Mouse (Mus musculus) kidney, embryonic 15.5 days (tissue): ENCODE measurements around the gene Gcgr. TPM values are rescaled to one million over a fixed set of nuclear protein-coding genes. Genes with fewer than 3 reads are reported as not detected.

ENCODE experiments used
- ATAC-seq: fragments of 200-750 bp; cut with Nextera tagmentation; replicated peaks from 2 replicates; pipeline ENCODE4 v1.8.0; 2017; ENCODE audit warnings: moderate TSS enrichment; ENCODE audit not compliant: low FRiP score
- H3K27ac ChIP-seq: fragments of 300-500 bp; sonication (generic); 2 replicates; pipeline ENCODE4 v1.5.1; 2015; ENCODE audit warnings: mild to moderate bottlenecking, inconsistent platforms
- H3K27me3 ChIP-seq: fragments of 300-500 bp; sonication (generic); 2 replicates; pipeline ENCODE4 v1.6.1; 2015; ENCODE audit warnings: inconsistent platforms
- H3K36me3 ChIP-seq: fragments of 300-500 bp; sonication (generic); 2 replicates; pipeline ENCODE4 v1.6.1; 2015; ENCODE audit warnings: inconsistent platforms
- H3K4me1 ChIP-seq: fragments of 300-500 bp; sonication (generic); 2 replicates; pipeline ENCODE4 v1.6.1; 2015; ENCODE audit warnings: inconsistent platforms
- H3K4me2 ChIP-seq: fragments of 300-500 bp; sonication (generic); 2 replicates; pipeline ENCODE4 v1.6.1; 2015; ENCODE audit warnings: moderate library complexity, mild to moderate bottlenecking, inconsistent platforms
- H3K4me3 ChIP-seq: fragments of 300-500 bp; sonication (generic); replicated peaks from 2 replicates; pipeline ENCODE4 v1.5.1; 2015; ENCODE audit warnings: mild to moderate bottlenecking, inconsistent platforms
- H3K9ac ChIP-seq: fragments of 300-500 bp; sonication (generic); 2 replicates; pipeline ENCODE4 v1.6.1; 2015; ENCODE audit warnings: mild to moderate bottlenecking, inconsistent platforms
- H3K9me3 ChIP-seq: fragments of 300-500 bp; sonication (generic); replicated peaks from 2 replicates; pipeline ENCODE4 v1.6.1; 2016; ENCODE audit warnings: inconsistent platforms
- WGBS: fragments of 180-500 bp; shearing (Covaris S2); methylation state at CpG from one replicate; pipeline ENCODE4 v1.1.7; 2015; ENCODE audit warnings: mixed read lengths; 5-methylcytosine and 5-hydroxymethylcytosine counted together
- polyA plus RNA-seq: library from polyadenylated mRNA; unstranded; fragments of >200 nt; fragmentation: Nextera tagmentation; extraction: Ambion mirVana; gene quantifications from 2 replicates; pipeline ENCODE4 v1.2.1, GENCODE M21; 2015

Gcgr gene
- polyA plus RNA-seq, 1 experiment from 2014 or later, result 2.4 TPM

GRCm38 (mm10) chr11:120575046-120575445 is 44.5 kb downstream of the Gcgr start:
- ATAC-seq, result no peak
- no peaks in the 10 kb centered on the region for H3K27me3 ChIP-seq
- H3K4me1 ChIP-seq, result peaks cover 58% of the 10 kb centered on the region
- H3K4me3 ChIP-seq, result no peak overlapping the region; the same call in 1 of the 2 replicates
- peaks cover 43% of the 10 kb centered on the region for H3K36me3 ChIP-seq
- WGBS, result 66% methylated on average over 2 of the region's 2 CpGs
- H3K9me3 ChIP-seq, result no peaks in the 10 kb centered on the region
- H3K27ac ChIP-seq, result peak overlapping the region; percentile 45; the same call in 1 of the 2 replicates
- H3K4me2 ChIP-seq, result no peak overlapping the region
- H3K9ac ChIP-seq, result no peak overlapping the region

DNA sequence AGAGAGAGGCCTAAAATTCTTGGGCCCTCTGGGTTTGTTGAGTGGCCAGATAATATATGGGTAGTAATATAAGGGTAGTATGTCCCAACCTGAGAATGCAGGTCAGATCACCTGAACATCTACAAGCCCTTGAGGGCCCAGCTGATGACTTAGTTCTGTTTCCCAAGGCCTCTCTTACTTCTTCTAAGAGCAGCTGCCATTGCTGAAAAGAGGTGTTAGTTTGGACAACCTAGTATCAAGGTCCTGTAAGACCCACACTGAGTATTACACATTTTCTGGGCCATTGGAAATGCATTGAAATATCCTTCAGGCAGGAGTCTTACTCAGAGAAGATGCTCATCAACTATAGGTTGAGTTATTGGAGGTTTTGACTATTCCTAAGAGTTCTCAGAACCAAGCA is 45.4 kb downstream of the Gcgr start:
- H3K27ac ChIP-seq, result peak overlapping the region; percentile 94; the same call in 1 of the 2 replicates

DNA sequence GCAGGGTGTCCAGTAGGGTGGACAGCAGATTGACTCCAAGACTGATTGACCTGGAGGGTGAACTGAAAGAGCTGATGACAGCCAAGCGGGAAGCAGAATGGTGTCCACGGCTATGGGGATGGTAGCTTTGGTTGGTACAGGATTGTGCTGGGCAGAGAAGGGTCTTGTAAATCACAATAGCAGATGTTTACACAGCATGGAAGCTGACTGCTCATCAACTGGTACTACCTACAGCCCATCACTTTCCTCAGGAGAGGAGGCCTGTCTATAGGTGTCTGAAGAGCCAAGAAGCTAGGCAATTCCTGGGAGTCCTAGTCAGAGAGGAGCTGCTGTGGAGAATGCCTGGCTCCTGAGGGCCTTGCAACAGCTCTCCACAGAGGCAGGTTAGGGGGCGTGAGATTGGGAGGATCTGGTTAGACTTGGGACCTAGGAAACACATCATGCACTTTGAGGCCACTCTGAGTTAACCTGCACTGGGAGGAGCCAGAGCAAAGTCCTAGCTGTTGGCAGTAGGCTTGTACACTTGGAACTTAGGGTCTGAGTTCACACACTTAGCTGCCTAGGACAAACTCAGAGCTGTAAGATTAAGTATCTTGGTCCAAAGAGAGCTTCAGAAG is 46.0 kb downstream of the Gcgr start:
- H3K36me3 ChIP-seq, result peaks cover 29% of the 10 kb centered on the region
- H3K9ac ChIP-seq, result no peak overlapping the region
- peaks cover 50% of the 10 kb centered on the region for H3K4me1 ChIP-seq
- no peak for ATAC-seq
- 84% methylated on average over 3 of the region's 3 CpGs for WGBS
- no peaks in the 10 kb centered on the region for H3K9me3 ChIP-seq
- no peak overlapping the region for H3K4me2 ChIP-seq
- no peaks in the 10 kb centered on the region for H3K27me3 ChIP-seq
- H3K27ac ChIP-seq, result peak overlapping the region; percentile 94
- H3K4me3 ChIP-seq, result no peak overlapping the region

More for the DNA sequence above, 45.4 kb downstream of the Gcgr start:
- no peak overlapping the region for H3K4me3 ChIP-seq
- H3K4me2 ChIP-seq, result no peak overlapping the region
- H3K9ac ChIP-seq, result no peak overlapping the region
- H3K27me3 ChIP-seq, result no peaks in the 10 kb centered on the region
- H3K4me1 ChIP-seq, result peaks cover 55% of the 10 kb centered on the region
- ATAC-seq, result no peak
- no peaks in the 10 kb centered on the region for H3K9me3 ChIP-seq
- peaks cover 35% of the 10 kb centered on the region for H3K36me3 ChIP-seq

DNA sequence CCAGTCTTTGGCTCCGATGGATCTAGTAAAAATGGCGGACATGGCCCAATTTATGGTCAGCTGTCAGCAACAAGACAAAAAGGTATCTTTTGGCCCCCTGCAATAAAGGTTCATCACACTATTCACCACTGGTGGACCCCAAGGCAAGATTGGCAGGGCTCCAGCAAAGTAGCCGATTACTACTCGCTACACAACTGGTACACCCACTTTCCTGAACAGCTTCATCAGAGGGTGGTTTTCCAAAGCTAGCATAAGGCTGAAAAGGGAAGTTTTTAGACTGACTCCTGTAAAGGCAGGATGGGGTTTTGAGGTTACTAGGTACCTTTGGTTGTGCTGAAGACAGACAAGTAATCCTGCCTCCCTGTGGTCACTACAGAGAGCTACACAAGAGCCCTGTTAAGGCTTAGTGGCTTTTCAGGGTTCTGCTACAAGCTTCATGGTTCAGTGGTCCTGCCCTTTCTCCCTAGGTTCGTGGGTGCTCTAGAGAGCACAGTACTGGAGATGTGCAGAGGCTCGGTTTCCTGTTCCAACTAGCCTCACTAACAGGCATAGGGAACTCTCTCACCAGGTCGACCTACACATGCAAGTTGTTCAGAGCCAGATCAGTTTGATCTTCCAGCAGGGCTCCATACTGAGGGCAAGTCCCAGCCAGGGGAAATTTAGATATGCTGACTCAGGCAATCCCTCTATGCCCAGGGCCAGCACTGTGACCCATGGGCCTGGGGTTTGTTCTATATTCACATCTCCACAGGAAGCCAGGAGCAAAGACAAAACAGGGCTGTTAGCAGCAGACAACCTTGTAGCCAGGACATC is 46.9 kb downstream of the Gcgr start:
- Histone ChIP-seq H3K4me1 (peaks cover 53% of the 10 kb centered on the region), H3K27me3 (no peaks in the 10 kb centered on the region), H3K36me3 (peaks cover 28% of the 10 kb centered on the region), H3K4me2 (no peak overlapping the region), H3K9ac (no peak overlapping the region), H3K27ac (peak overlapping the region; percentile 94), H3K4me3 (no peak overlapping the region), H3K9me3 (no peaks in the 10 kb centered on the region)
- WGBS, result 78% methylated on average over 7 of the region's 7 CpGs
- no peak for ATAC-seq

GRCm38 (mm10) chr11:120578024-120578693 is 47.7 kb downstream of the Gcgr start:
- Histone ChIP-seq H3K36me3 (peaks cover 32% of the 10 kb centered on the region), H3K9me3 (no peaks in the 10 kb centered on the region), H3K27me3 (no peaks in the 10 kb centered on the region), H3K27ac (peak overlapping the region; percentile 94), H3K4me3 (no peak overlapping the region), H3K4me1 (peaks cover 56% of the 10 kb centered on the region), H3K4me2 (no peak overlapping the region), H3K9ac (no peak overlapping the region)
- ATAC-seq, result no peak
- 69% methylated on average over 10 of the region's 10 CpGs for WGBS

DNA sequence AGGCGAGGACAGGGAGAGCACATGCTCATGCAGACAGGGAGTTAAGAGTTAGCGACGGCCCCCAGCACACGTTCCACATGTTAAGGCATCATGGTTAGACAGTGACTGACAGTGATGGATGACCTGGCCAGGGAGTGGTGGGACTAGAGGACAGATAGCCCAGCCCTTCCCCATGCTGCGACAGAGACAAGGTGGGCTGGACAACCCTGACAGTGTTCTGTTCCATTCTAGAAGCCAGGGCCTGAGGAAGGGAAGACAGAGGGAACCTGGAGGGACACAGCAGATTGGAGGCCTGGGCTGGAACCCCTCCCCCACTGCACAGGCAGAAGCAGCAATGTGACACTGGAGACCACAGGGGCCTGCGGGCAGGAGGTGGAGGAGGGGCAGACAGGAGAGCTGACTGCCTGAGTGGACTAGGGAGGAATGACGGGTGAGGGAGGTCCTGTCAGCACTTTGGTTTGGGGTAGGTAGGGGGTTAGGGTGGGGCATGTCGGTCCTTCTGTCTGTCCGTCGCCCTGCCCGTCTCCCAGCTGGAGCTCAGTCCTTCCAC is 48.3 kb downstream of the Gcgr start:
- no peaks in the 10 kb centered on the region for H3K9me3 ChIP-seq
- peak overlapping the region; percentile 95; the same call in 1 of the 2 replicates for H3K4me3 ChIP-seq
- peaks cover 56% of the 10 kb centered on the region for H3K4me1 ChIP-seq
- 63% methylated on average over 11 of the region's 11 CpGs for WGBS
- no peaks in the 10 kb centered on the region for H3K27me3 ChIP-seq
- H3K36me3 ChIP-seq, result peaks cover 33% of the 10 kb centered on the region
- H3K27ac ChIP-seq, result peak overlapping the region; percentile 94
- 0 out of 2 replicates have a peak overlapping the region, but pooled peaks have one; percentile 90 for H3K4me2 ChIP-seq
- H3K9ac ChIP-seq, result no peak overlapping the region
- 0 out of 2 replicates have a peak, but pooled peaks have one; percentile 10 for ATAC-seq

DNA sequence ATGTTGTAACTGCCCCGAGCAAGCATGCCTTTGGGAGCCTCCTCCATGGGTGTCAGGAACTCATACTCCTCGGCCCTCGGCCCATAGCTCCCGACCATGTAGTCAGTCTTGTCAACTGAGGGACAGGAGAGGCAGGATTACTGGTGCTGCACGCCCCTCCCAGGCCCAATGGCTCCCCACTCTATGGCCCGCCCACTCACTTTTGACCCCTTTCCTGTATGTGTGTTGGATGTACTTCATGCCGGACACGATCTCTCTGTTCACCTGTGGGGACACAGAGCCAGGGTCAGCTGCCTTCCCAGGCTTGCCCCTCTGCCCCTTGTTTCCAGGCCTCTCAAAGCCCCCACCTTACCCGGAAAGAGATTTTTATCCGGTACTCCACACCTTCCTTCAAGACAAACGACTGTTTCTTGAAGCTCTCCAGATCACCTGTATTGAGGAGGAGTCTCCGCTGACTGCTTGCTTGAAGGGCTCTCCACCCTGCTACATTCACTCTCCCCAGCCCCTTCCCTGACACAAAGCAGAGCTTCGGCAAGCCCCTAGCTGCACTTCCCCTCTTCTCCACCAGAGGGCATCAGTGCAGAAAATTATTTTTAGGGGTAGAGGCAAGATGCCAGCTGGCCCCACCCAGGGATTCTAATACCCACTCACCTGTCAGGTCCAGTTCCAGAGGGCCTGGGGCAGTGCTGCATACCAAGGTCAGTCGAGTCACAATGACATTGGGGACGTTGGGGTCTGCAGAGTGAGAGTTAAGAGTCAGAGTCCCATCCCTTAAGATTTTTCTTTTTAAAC is 49.0 kb downstream of the Gcgr start:
- Histone ChIP-seq H3K27ac (peak overlapping the region; percentile 94), H3K4me1 (peaks cover 51% of the 10 kb centered on the region), H3K4me2 (peak overlapping the region; percentile 90), H3K36me3 (peaks cover 41% of the 10 kb centered on the region), H3K9me3 (no peaks in the 10 kb centered on the region), H3K9ac (peak overlapping the region; percentile 96), H3K4me3 (peak overlapping the region; percentile 95), H3K27me3 (no peaks in the 10 kb centered on the region)
- WGBS, result 45% methylated on average over 15 of the region's 15 CpGs
- peak; percentile 12; the same call in 1 of the 2 replicates for ATAC-seq

DNA sequence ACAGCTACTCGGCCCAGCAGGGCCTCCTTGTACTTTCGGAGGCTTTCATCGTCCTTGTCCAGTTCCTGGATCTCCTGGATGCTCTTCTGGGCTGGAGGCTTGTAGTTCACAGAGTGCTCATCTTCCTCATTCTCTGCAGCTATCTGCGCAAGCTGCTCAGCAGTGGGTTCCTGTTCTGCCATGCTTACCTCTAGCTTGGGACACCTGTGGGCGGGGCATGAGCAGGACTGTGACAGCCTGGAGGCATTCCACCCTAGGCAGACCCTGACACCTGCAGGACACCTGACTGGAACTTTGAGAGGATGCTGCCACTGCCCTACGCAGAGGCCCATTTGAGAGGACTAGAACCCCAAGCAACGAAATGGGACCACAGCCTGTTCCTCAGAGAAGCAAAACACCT is 49.7 kb downstream of the Gcgr start:
- no peak for ATAC-seq
- peaks cover 47% of the 10 kb centered on the region for H3K36me3 ChIP-seq
- peak overlapping the region; percentile 94 for H3K27ac ChIP-seq
- H3K27me3 ChIP-seq, result no peaks in the 10 kb centered on the region
- 56% methylated on average over 7 of the region's 7 CpGs for WGBS
- H3K4me3 ChIP-seq, result peak overlapping the region; percentile 95
- peaks cover 48% of the 10 kb centered on the region for H3K4me1 ChIP-seq
- H3K9me3 ChIP-seq, result no peaks in the 10 kb centered on the region
- H3K4me2 ChIP-seq, result peak overlapping the region; percentile 90
- peak overlapping the region; percentile 96 for H3K9ac ChIP-seq

- 1% methylated on average over 43 of the region's 44 CpGs for WGBS
- Histone ChIP-seq H3K36me3 (peaks cover 55% of the 10 kb centered on the region), H3K4me2 (peak overlapping the region; percentile 90), H3K9ac (peak overlapping the region; percentile 96), H3K27ac (peak overlapping the region; percentile 94), H3K27me3 (no peaks in the 10 kb centered on the region), H3K4me3 (peak overlapping the region; percentile 95), H3K9me3 (no peaks in the 10 kb centered on the region), H3K4me1 (peaks cover 48% of the 10 kb centered on the region)
- peak; percentile 30; the same call in 1 of the 2 replicates for ATAC-seq
Measured at GRCm38 (mm10) chr11:120580871-120581331, 50.4 kb downstream of the Gcgr start.

GRCm38 (mm10) chr11:120581490-120582267 is 51.2 kb downstream of the Gcgr start, which contains the start of gene Arhgdia:
Gene Arhgdia, minus strand, starts transcription at chr11:120581624.
- WGBS, result 5% methylated on average over 66 of the region's 75 CpGs
- no peaks in the 10 kb centered on the region for H3K9me3 ChIP-seq
- H3K36me3 ChIP-seq, result peaks cover 62% of the 10 kb centered on the region
- H3K4me2 ChIP-seq, result peak within 1 kb of the TSS; percentile 90
- H3K4me3 ChIP-seq, result peak within 1 kb of the TSS; percentile 95
- peaks cover 48% of the 10 kb centered on the region for H3K4me1 ChIP-seq
- peak within 1 kb of the TSS; percentile 94 for H3K27ac ChIP-seq
- peak; percentile 15; the same call in 1 of the 2 replicates for ATAC-seq
- H3K27me3 ChIP-seq, result no peaks in the 10 kb centered on the region
- H3K9ac ChIP-seq, result peak within 1 kb of the TSS; percentile 96
